ENCODE assay signal across 13 mouse cellular contexts in genomic region chr8:127543676-127544075, GRCm38 (mm10).
DNase-seq lines count a peak whose midpoint lies in the region; ATAC-seq lines count a peak whose summit lies in the region.
"Had no signal": no experiment of that assay in that cellular context is flagged by ENCODE, and none has a peak within 500 bp of the region (broad histone marks: within the 10 kb centered on the region; RNA-seq: fewer than 3 reads in every experiment).

No protein-coding gene starts in this region.

- H3K27ac ChIP-seq in forebrain, embryonic 12.5 days = 0 out of 2 replicates have a peak overlapping the region, but pooled peaks have one; percentile 0
- no peak overlapping the region for H3K27ac ChIP-seq in forebrain, embryonic 14.5 days (ENCODE audit: low read depth, low read length)
- H3K27ac ChIP-seq in heart, embryonic 15.5 days = peak overlapping the region; percentile 53
- H3K27ac ChIP-seq: liver, embryonic 15.5 days had no signal

- no peak for DNase-seq in forebrain, embryonic 14.5 days (ENCODE audit: low spot score)
- DNase-seq in kidney, postnatal 14 days = peak; percentile 14
- no peak for DNase-seq in kidney, postnatal 4 days
- DNase-seq in brain, adult 2 months (ENCODE audit: low read depth, low spot score) = peak; percentile 9
- no peak for DNase-seq in ovary, postnatal 36 days (ENCODE audit: low spot score)
- no peak for DNase-seq in embryo, embryonic 10 days (ENCODE audit: low spot score)
- DNase-seq: cerebellum, adult 9-11 months; kidney, adult 11 months; right cerebral cortex, postnatal 25 days had no signal

- no peaks in the 10 kb centered on the region for H3K9me3 ChIP-seq in forebrain, embryonic 12.5 days
- H3K9me3 ChIP-seq in forebrain, embryonic 14.5 days (replicated peaks; ENCODE audit: control insufficient read depth, low read length) = no peaks in the 10 kb centered on the region
- H3K9me3 ChIP-seq in heart, embryonic 15.5 days (replicated peaks) = no peaks in the 10 kb centered on the region
- H3K9me3 ChIP-seq: liver, embryonic 15.5 days had no signal

- H3K36me3 ChIP-seq in forebrain, embryonic 12.5 days (replicated peaks) = no peaks in the 10 kb centered on the region
- no peaks in the 10 kb centered on the region for H3K36me3 ChIP-seq in forebrain, embryonic 14.5 days (ENCODE audit: control insufficient read depth, insufficient read depth, low read length)
- H3K36me3 ChIP-seq in heart, embryonic 15.5 days = no peaks in the 10 kb centered on the region
- H3K36me3 ChIP-seq: liver, embryonic 15.5 days had no signal

- H3K4me2 ChIP-seq in forebrain, embryonic 12.5 days = no peak overlapping the region
- no peak overlapping the region for H3K4me2 ChIP-seq in forebrain, embryonic 14.5 days (ENCODE audit: low read length)
- no peak overlapping the region for H3K4me2 ChIP-seq in heart, embryonic 15.5 days
- H3K4me2 ChIP-seq: liver, embryonic 15.5 days had no signal

- ATAC-seq in forebrain, embryonic 12.5 days (ENCODE audit: low FRiP score) = no peak
- ATAC-seq in forebrain, embryonic 14.5 days = no peak
- no peak for ATAC-seq in heart, embryonic 15.5 days (replicated peaks; ENCODE audit: insufficient number of reproducible peaks, insufficient read depth, low FRiP score, low read depth)
- ATAC-seq: forebrain, embryonic 16.5 days had no signal

- H3K9ac ChIP-seq in forebrain, embryonic 12.5 days = no peak overlapping the region
- H3K9ac ChIP-seq in forebrain, embryonic 14.5 days (ENCODE audit: low read length) = no peak overlapping the region
- H3K9ac ChIP-seq in heart, embryonic 15.5 days = no peak overlapping the region
- H3K9ac ChIP-seq: liver, embryonic 15.5 days had no signal

- H3K4me1 ChIP-seq in forebrain, embryonic 12.5 days = peaks cover 12% of the 10 kb centered on the region
- H3K4me1 ChIP-seq in forebrain, embryonic 14.5 days (ENCODE audit: control insufficient read depth, insufficient read depth, low read length) = no peaks in the 10 kb centered on the region
- H3K4me1 ChIP-seq in heart, embryonic 15.5 days (replicated peaks) = peaks cover 22% of the 10 kb centered on the region
- H3K4me1 ChIP-seq: liver, embryonic 15.5 days had no signal

- 70% methylated on average over 7 of the region's 7 CpGs for WGBS in forebrain, embryonic 12.5 days
- 63% methylated on average over 7 of the region's 7 CpGs for WGBS in forebrain, embryonic 14.5 days
- 36% methylated on average over 7 of the region's 7 CpGs for WGBS in heart, embryonic 15.5 days

- no peak overlapping the region for H3K4me3 ChIP-seq in forebrain, embryonic 12.5 days (replicated peaks)
- H3K4me3 ChIP-seq in forebrain, embryonic 14.5 days (ENCODE audit: low read depth, low read length) = no peak overlapping the region
- no peak overlapping the region for H3K4me3 ChIP-seq in heart, embryonic 15.5 days
- H3K4me3 ChIP-seq: liver, embryonic 15.5 days had no signal

- no peaks in the 10 kb centered on the region for H3K27me3 ChIP-seq in forebrain, embryonic 12.5 days
- H3K27me3 ChIP-seq in forebrain, embryonic 14.5 days (replicated peaks; ENCODE audit: control insufficient read depth, insufficient read depth, low read length) = no peaks in the 10 kb centered on the region
- no peaks in the 10 kb centered on the region for H3K27me3 ChIP-seq in heart, embryonic 15.5 days
- H3K27me3 ChIP-seq: liver, embryonic 15.5 days had no signal

Comparison
In these comparisons a context has a peak if more than half of its experiments do, and no peak if none do; other contexts are left out.
1. DNase-seq: peak in kidney, postnatal 14 days (single experiment) and brain, adult 2 months (single experiment); none in forebrain, embryonic 14.5 days (single experiment), kidney, postnatal 4 days (0 of 2), ovary, postnatal 36 days (single experiment) and embryo, embryonic 10 days (single experiment).